Mouse (Mus musculus) limb, embryonic 11.5 days (tissue): ENCODE measurements around the gene Ahnak. TPM values are rescaled to one million over a fixed set of nuclear protein-coding genes. Genes with fewer than 3 reads are reported as not detected.

ENCODE experiments used
- ATAC-seq: fragments of 200-750 bp; cut with Nextera tagmentation; 2 replicates; pipeline ENCODE4 v1.8.0; 2017; ENCODE audit warnings: low read depth; ENCODE audit not compliant: insufficient number of reproducible peaks, low FRiP score, low TSS enrichment
- DNase-seq: peaks from one replicate; pipeline ENCODE4 v3.0.0-alpha.2; 2015; ENCODE audit warnings: low spot score
- H3K27ac ChIP-seq: fragments of 300-500 bp; sonication (generic); replicated peaks from 2 replicates; pipeline ENCODE4 v1.5.1; 2014; ENCODE audit warnings: low read depth, mild to moderate bottlenecking, low read length
- H3K27me3 ChIP-seq: fragments of 300-500 bp; sonication (generic); 2 replicates; pipeline ENCODE4 v1.6.1; 2014; ENCODE audit warnings: mild to moderate bottlenecking, low read length, mixed read lengths; ENCODE audit not compliant: control insufficient read depth, insufficient read depth
- H3K36me3 ChIP-seq: fragments of 300-500 bp; sonication (generic); 2 replicates; pipeline ENCODE4 v1.6.1; 2014; ENCODE audit warnings: mild to moderate bottlenecking, low read length, moderate library complexity, mixed read lengths; ENCODE audit not compliant: control insufficient read depth, insufficient read depth
- H3K4me1 ChIP-seq: fragments of 300-500 bp; sonication (generic); 2 replicates; pipeline ENCODE4 v1.6.1; 2014; ENCODE audit warnings: low read length, mixed read lengths; ENCODE audit not compliant: control insufficient read depth, insufficient read depth
- H3K4me2 ChIP-seq: fragments of 300-500 bp; sonication (generic); 2 replicates; pipeline ENCODE4 v1.6.1; 2014; ENCODE audit warnings: low read depth, mild to moderate bottlenecking, moderate library complexity; ENCODE audit not compliant: severe bottlenecking
- H3K4me3 ChIP-seq: fragments of 300-500 bp; sonication (generic); 2 replicates; pipeline ENCODE4 v1.5.1; 2014; ENCODE audit warnings: low read depth, low read length
- H3K9ac ChIP-seq: fragments of 300-500 bp; sonication (generic); 2 replicates; pipeline ENCODE4 v1.6.1; 2014; ENCODE audit warnings: mild to moderate bottlenecking, low read length
- H3K9me3 ChIP-seq: fragments of 300-500 bp; sonication (generic); 2 replicates; pipeline ENCODE4 v1.6.1; 2016; ENCODE audit warnings: low read length; ENCODE audit not compliant: control insufficient read depth
- WGBS: fragments of 180-500 bp; shearing (Covaris S2); extraction: QIAGEN DNeasy Blood & Tissue Kit; methylation state at CpG from one replicate; pipeline ENCODE4 v1.1.7; 2014; 5-methylcytosine and 5-hydroxymethylcytosine counted together
- polyA plus RNA-seq: library from polyadenylated mRNA; unstranded; fragments of >200 nt; fragmentation: Nextera tagmentation; extraction: Ambion mirVana; gene quantifications from 2 replicates; pipeline ENCODE4 v1.2.1, GENCODE M21; 2014

The Ahnak gene
- polyA plus RNA-seq, 1 experiment from 2014 or later = 7.7 TPM

DNA sequence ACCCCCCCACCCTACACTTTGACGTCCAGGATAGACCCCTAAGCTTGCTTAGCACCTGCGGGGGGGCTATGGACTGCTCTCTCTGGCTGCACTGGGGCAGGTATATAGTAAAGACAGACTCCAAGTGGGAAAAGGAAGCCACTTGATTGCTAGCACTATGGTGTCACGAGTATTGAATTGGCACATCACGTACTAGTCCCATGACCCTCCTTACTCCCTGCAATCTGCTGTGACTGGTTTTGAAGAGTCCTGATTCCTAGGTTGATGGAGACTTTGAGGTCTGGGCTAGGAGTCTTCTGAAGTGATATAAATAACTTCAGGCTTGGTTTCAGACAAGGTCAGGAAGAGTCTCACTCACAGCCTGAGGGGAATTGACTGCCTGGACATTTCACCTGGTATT is 101.1 kb downstream of the Ahnak start:
- H3K9me3 ChIP-seq = no peaks in the 10 kb centered on the region
- H3K27me3 ChIP-seq = no peaks in the 10 kb centered on the region
- H3K9ac ChIP-seq = no peak overlapping the region
- DNase-seq = no peak
- H3K4me3 ChIP-seq = no peak overlapping the region
- H3K27ac ChIP-seq = no peak overlapping the region
- no peak overlapping the region for H3K4me2 ChIP-seq
- H3K36me3 ChIP-seq = no peaks in the 10 kb centered on the region
- H3K4me1 ChIP-seq = no peaks in the 10 kb centered on the region
- ATAC-seq = no peak
- WGBS = 59% methylated on average over 4 of the region's 4 CpGs

GRCm38 (mm10) chr19:9090709-9091108 is 101.6 kb downstream of the Ahnak start:
- no peaks in the 10 kb centered on the region for H3K27me3 ChIP-seq
- H3K9me3 ChIP-seq = no peaks in the 10 kb centered on the region
- H3K4me1 ChIP-seq = no peaks in the 10 kb centered on the region
- no peak overlapping the region for H3K4me2 ChIP-seq
- no peak overlapping the region for H3K4me3 ChIP-seq
- H3K27ac ChIP-seq = no peak overlapping the region
- H3K9ac ChIP-seq = no peak overlapping the region
- DNase-seq (no peak), ATAC-seq (no peak)
- no peaks in the 10 kb centered on the region for H3K36me3 ChIP-seq
- 51% methylated on average over 2 of the region's 2 CpGs for WGBS

- ATAC-seq (no peak), DNase-seq (no peak)
- H3K4me3 ChIP-seq = no peak overlapping the region
- H3K4me1 ChIP-seq = no peaks in the 10 kb centered on the region
- no peaks in the 10 kb centered on the region for H3K27me3 ChIP-seq
- H3K9me3 ChIP-seq = no peaks in the 10 kb centered on the region
- H3K4me2 ChIP-seq = no peak overlapping the region
- 84% methylated on average over 5 of the region's 5 CpGs for WGBS
- no peaks in the 10 kb centered on the region for H3K36me3 ChIP-seq
- no peak overlapping the region for H3K9ac ChIP-seq
- H3K27ac ChIP-seq = no peak overlapping the region
Measured at GRCm38 (mm10) chr19:9095111-9095510, 106.0 kb downstream of the Ahnak start.

- no peak for DNase-seq
Measured at GRCm38 (mm10) chr19:9097441-9097840, 108.4 kb downstream of the Ahnak start.

GRCm38 (mm10) chr19:9099751-9100150 is 110.7 kb downstream of the Ahnak start:
- no peaks in the 10 kb centered on the region for H3K36me3 ChIP-seq
- no peak overlapping the region for H3K27ac ChIP-seq
- H3K4me1 ChIP-seq = no peaks in the 10 kb centered on the region
- no peak for ATAC-seq
- DNase-seq = no peak
- H3K4me2 ChIP-seq = no peak overlapping the region
- no peak overlapping the region for H3K9ac ChIP-seq
- no peaks in the 10 kb centered on the region for H3K27me3 ChIP-seq
- H3K9me3 ChIP-seq = no peaks in the 10 kb centered on the region
- H3K4me3 ChIP-seq = no peak overlapping the region
- WGBS = 92% methylated on average over 8 of the region's 8 CpGs

More at GRCm38 (mm10) chr19:9097441-9097840, 108.4 kb downstream of the Ahnak start:
- ATAC-seq = no peak
- WGBS = 90% methylated on average over 13 of the region's 13 CpGs
- no peak overlapping the region for H3K4me2 ChIP-seq
- no peak overlapping the region for H3K4me3 ChIP-seq
- no peaks in the 10 kb centered on the region for H3K4me1 ChIP-seq
- no peaks in the 10 kb centered on the region for H3K9me3 ChIP-seq
- H3K36me3 ChIP-seq = no peaks in the 10 kb centered on the region
- H3K27ac ChIP-seq = no peak overlapping the region
- no peak overlapping the region for H3K9ac ChIP-seq
- H3K27me3 ChIP-seq = no peaks in the 10 kb centered on the region

- Histone ChIP-seq H3K4me3 (no peak overlapping the region), H3K27me3 (no peaks in the 10 kb centered on the region), H3K9me3 (no peaks in the 10 kb centered on the region), H3K36me3 (no peaks in the 10 kb centered on the region), H3K4me1 (no peaks in the 10 kb centered on the region), H3K4me2 (no peak overlapping the region), H3K27ac (no peak overlapping the region), H3K9ac (no peak overlapping the region)
- WGBS = 82% methylated on average over 17 of the region's 17 CpGs
- ATAC-seq (no peak), DNase-seq (no peak)
Measured at GRCm38 (mm10) chr19:9100297-9101061, 111.4 kb downstream of the Ahnak start.

DNA sequence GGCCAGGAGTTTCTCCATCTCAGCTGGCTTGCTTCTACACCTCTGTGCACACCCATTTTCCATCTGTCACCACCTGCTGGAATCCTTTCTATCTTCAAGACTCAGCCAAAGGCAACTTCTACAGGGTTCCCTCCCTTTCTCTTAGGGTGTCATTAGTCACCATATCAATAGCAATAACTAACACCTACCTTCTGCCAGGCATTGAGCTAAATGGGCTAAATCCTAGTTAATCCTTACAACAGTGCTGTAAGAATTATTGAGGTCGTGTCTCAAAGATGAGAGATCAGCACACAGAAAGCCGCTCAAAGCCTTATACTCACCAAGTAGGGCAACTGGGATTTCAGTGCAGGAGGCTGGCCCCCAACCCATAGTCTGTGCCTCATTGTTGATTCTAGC is 112.0 kb downstream of the Ahnak start:
- DNase-seq (no peak), ATAC-seq (no peak)
- 71% methylated on average over 2 of the region's 2 CpGs for WGBS
- Histone ChIP-seq H3K9me3 (no peaks in the 10 kb centered on the region), H3K27ac (no peak overlapping the region), H3K4me3 (no peak overlapping the region), H3K9ac (no peak overlapping the region), H3K4me2 (no peak overlapping the region), H3K36me3 (no peaks in the 10 kb centered on the region), H3K4me1 (no peaks in the 10 kb centered on the region; the same call in 1 of the 2 replicates), H3K27me3 (no peaks in the 10 kb centered on the region)

GRCm38 (mm10) chr19:9103986-9104385 is 114.9 kb downstream of the Ahnak start:
- Histone ChIP-seq H3K4me2 (no peak overlapping the region), H3K4me3 (no peak overlapping the region), H3K27me3 (no peaks in the 10 kb centered on the region), H3K4me1 (no peaks in the 10 kb centered on the region; the same call in 1 of the 2 replicates), H3K9ac (no peak overlapping the region), H3K9me3 (no peaks in the 10 kb centered on the region), H3K27ac (no peak overlapping the region), H3K36me3 (no peaks in the 10 kb centered on the region)
- DNase-seq = no peak
- no peak for ATAC-seq
- WGBS = 86% methylated on average over 4 of the region's 4 CpGs
